Mouse (Mus musculus) forebrain, postnatal 0 days (tissue): ENCODE measurements around the gene Rab43. TPM values are rescaled to one million over a fixed set of nuclear protein-coding genes. Genes with fewer than 3 reads are reported as not detected.

ENCODE experiments used
- ATAC-seq: fragments of 200-750 bp; cut with Nextera tagmentation; 2 replicates; pipeline ENCODE4 v1.8.0; 2017; ENCODE audit warnings: mild to moderate bottlenecking, moderate library complexity
- DNase-seq: peaks from one replicate; pipeline ENCODE4 v3.0.0-alpha.2; 2015
- H3K27ac ChIP-seq: fragments of 300-500 bp; sonication (generic); 2 replicates; pipeline ENCODE4 v1.5.1; 2014; ENCODE audit warnings: low read depth, mild to moderate bottlenecking, antibody characterized with exemption, low read length, moderate library complexity, mixed read lengths
- H3K27me3 ChIP-seq: fragments of 300-500 bp; sonication (generic); 2 replicates; pipeline ENCODE4 v1.6.1; 2014; ENCODE audit warnings: mild to moderate bottlenecking, low read length, mixed read lengths; ENCODE audit not compliant: insufficient read depth
- H3K36me3 ChIP-seq: fragments of 300-500 bp; sonication (generic); 2 replicates; pipeline ENCODE4 v1.6.1; 2014; ENCODE audit warnings: mild to moderate bottlenecking, moderate library complexity; ENCODE audit not compliant: insufficient read depth
- H3K4me1 ChIP-seq: fragments of 300-500 bp; sonication (generic); 2 replicates; pipeline ENCODE4 v1.6.1; 2014; ENCODE audit warnings: antibody characterized with exemption; ENCODE audit not compliant: insufficient read depth
- H3K4me2 ChIP-seq: fragments of 300-500 bp; sonication (generic); 2 replicates; pipeline ENCODE4 v1.6.1; 2014; ENCODE audit warnings: low read depth, mild to moderate bottlenecking, moderate library complexity
- H3K4me3 ChIP-seq: fragments of 300-500 bp; sonication (generic); 2 replicates; pipeline ENCODE4 v1.5.1; 2014; ENCODE audit warnings: low read depth, low read length, mixed read lengths
- H3K9ac ChIP-seq: fragments of 300-500 bp; sonication (generic); 2 replicates; pipeline ENCODE4 v1.6.1; 2014; ENCODE audit warnings: mild to moderate bottlenecking
- H3K9me3 ChIP-seq: fragments of 300-500 bp; sonication (generic); 2 replicates; pipeline ENCODE4 v1.6.1; 2016; ENCODE audit warnings: low read length
- CTCF ChIP-seq: sonication (generic); IDR thresholded peaks from 2 replicates; pipeline ENCODE4 v1.5.1; 2016; ENCODE audit warnings: antibody characterized with exemption, control low read depth, low read depth
- WGBS: fragments of 180-500 bp; shearing (Covaris S2); extraction: QIAGEN DNeasy Blood & Tissue Kit; methylation state at CpG from one replicate; pipeline ENCODE4 v1.1.7; 2014; 5-methylcytosine and 5-hydroxymethylcytosine counted together
- polyA plus RNA-seq: library from polyadenylated mRNA; unstranded; fragments of >200 nt; fragmentation: Nextera tagmentation; extraction: Ambion mirVana; gene quantifications from 2 replicates; pipeline ENCODE4 v1.2.1, GENCODE M21; 2015
- total RNA-seq: library from RNA; depleted of rRNA; stranded (reverse); fragments of >200 nt; gene quantifications from 2 replicates; pipeline ENCODE4 v1.2.3, GENCODE M21; 2014

The Rab43 gene
- total and polyA plus RNA-seq, 2 experiments from 2014 or later: 9.3 to 24.3 TPM

DNA sequence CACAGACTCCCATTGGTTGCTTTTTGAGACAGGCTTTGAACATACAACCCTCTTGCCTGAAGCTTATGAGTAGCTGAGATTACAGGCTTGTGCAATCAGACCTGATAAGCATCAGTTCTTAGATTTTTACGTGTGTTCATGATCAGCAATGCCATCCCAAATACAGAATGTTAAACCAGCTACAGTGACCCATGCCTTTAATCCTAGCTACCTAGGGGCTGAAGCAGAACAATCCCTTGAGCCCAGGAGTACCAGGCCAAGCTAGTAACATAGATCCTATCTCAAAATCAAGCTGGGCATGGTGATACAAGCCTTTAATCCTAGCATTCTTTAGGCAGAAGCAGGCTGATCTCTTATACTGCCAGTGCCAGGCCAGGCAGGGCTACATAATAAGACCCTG is 7.9 kb downstream of the Rab43 start:
- no peak overlapping the region for H3K27ac ChIP-seq
- H3K27me3 ChIP-seq: no peaks in the 10 kb centered on the region
- no peak overlapping the region for H3K4me3 ChIP-seq
- DNase-seq (no peak), ATAC-seq (no peak)
- H3K36me3 ChIP-seq: peaks cover 4% of the 10 kb centered on the region; the same call in 1 of the 2 replicates
- no peak overlapping the region for H3K9ac ChIP-seq
- no peaks in the 10 kb centered on the region for H3K4me1 ChIP-seq
- H3K9me3 ChIP-seq: no peaks in the 10 kb centered on the region
- WGBS: 95% methylated on average over 1 of the region's 1 CpGs
- TF ChIP-seq CTCF: no peak
- no peak overlapping the region for H3K4me2 ChIP-seq

DNA sequence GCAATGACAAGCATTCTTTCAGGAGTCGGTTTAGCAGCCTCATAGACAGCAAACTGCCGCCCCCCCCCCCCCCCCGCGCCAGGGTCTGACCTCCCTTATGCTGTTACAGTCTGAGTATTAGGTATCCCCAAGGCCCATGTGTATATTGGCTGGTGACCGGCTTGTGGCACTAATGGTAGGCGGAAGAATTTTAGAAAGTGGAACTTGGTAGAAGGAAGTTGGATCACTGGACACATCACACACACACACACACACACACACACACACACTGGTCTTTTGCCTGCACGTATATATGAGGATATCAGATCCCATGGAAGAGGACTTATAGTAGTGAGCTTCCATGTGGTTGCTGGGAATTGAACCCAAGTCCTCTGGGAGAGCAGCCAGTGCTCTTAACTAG is 9.5 kb downstream of the Rab43 start:
- H3K4me1 ChIP-seq: no peaks in the 10 kb centered on the region
- H3K27me3 ChIP-seq: no peaks in the 10 kb centered on the region
- no peak for DNase-seq
- no peaks in the 10 kb centered on the region; the same call in 1 of the 2 replicates for H3K36me3 ChIP-seq
- no peak overlapping the region for H3K27ac ChIP-seq
- no peak for ATAC-seq
- H3K4me3 ChIP-seq: no peak overlapping the region
- no peak for TF ChIP-seq CTCF
- H3K9ac ChIP-seq: no peak overlapping the region
- no peak overlapping the region for H3K4me2 ChIP-seq
- no peaks in the 10 kb centered on the region for H3K9me3 ChIP-seq
- 84% methylated on average over 7 of the region's 7 CpGs for WGBS

DNA sequence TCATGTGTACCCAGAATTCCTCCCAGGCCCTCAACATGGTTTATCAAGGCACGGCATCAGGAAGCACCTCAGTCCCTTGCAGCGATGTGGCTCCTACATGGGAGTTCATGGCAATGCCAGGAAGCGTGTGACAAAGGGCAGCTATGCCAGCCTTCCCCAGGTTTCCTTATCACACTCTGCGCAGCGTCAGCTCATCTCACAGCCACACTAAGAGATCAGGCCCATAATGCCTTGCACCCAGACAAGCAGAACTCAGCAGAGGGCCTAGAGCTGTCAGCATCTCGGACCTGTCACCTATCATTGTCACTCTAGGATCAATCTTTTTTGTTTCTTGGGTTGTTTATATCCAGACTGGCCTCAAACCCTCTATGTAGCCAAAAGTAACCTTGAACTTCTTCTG is 12.4 kb downstream of the Rab43 start:
- DNase-seq: no peak
- no peak for ATAC-seq
- Histone ChIP-seq H3K27me3 (no peaks in the 10 kb centered on the region), H3K9me3 (no peaks in the 10 kb centered on the region), H3K36me3 (peaks cover 2% of the 10 kb centered on the region; the same call in 1 of the 2 replicates), H3K4me3 (no peak overlapping the region), H3K27ac (no peak overlapping the region), H3K4me2 (no peak overlapping the region), H3K4me1 (no peaks in the 10 kb centered on the region), H3K9ac (no peak overlapping the region)
- TF ChIP-seq CTCF: no peak
- 89% methylated on average over 6 of the region's 6 CpGs for WGBS

DNA sequence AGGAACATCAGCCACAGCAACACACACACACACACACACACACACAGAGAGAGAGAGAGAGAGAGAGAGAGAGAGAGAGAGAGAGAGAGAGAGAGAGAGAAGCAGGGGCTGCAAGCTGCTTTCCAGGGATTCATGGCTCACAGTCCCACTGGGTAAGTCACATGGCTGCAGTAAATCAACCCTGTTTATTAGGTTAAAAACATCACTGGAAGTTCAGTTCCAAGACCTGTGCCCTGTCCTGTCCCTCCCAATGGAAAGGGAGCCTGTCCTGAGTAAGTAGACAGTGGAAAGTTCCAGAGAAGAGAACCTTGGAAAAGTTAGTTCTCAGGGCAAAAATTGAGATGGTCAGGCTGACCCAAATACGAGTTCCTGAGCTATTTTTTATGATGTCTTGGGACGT is 14.6 kb downstream of the Rab43 start:
- H3K36me3 ChIP-seq: peaks cover 17% of the 10 kb centered on the region
- DNase-seq (no peak), ATAC-seq (no peak)
- H3K27me3 ChIP-seq: no peaks in the 10 kb centered on the region
- WGBS: 63% methylated on average over 2 of the region's 2 CpGs
- H3K9ac ChIP-seq: no peak overlapping the region
- no peaks in the 10 kb centered on the region for H3K4me1 ChIP-seq
- no peak overlapping the region for H3K4me3 ChIP-seq
- no peak for TF ChIP-seq CTCF
- no peaks in the 10 kb centered on the region for H3K9me3 ChIP-seq
- no peak overlapping the region for H3K4me2 ChIP-seq
- no peak overlapping the region for H3K27ac ChIP-seq

DNA sequence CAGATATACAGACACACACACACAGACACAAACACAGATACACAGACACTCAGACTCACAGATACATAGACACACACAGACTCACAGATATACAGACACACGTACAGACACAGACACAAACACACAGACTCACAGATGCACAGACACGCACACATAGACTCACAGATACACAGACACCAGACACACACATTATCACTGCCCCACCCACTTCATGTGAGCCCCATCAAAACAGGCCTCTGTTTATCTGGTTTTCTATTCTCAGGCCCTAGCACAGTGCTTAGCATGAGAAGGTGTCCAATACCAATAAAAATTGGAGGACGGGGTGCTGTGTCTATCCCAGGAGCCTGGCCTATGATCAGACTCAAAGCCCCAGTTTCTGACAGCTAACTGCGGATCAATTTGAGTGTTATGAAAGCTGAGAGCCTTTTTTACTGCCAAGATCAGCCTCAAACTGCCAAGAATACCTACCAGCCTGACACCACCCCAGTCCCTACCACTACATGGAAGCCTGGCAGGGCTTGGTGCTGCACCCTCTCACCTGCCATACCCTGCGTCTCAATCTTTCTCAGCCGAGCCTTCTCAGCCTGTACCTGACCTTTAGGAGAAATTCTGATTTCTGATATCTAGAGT is 15.6 kb downstream of the Rab43 start:
- ATAC-seq (no peak), DNase-seq (no peak)
- Histone ChIP-seq H3K4me3 (no peak overlapping the region), H3K27ac (no peak overlapping the region), H3K27me3 (no peaks in the 10 kb centered on the region), H3K4me2 (no peak overlapping the region), H3K4me1 (no peaks in the 10 kb centered on the region), H3K9me3 (no peaks in the 10 kb centered on the region), H3K36me3 (peaks cover 23% of the 10 kb centered on the region), H3K9ac (no peak overlapping the region)
- WGBS: 84% methylated on average over 6 of the region's 6 CpGs
- no peak for TF ChIP-seq CTCF

DNA sequence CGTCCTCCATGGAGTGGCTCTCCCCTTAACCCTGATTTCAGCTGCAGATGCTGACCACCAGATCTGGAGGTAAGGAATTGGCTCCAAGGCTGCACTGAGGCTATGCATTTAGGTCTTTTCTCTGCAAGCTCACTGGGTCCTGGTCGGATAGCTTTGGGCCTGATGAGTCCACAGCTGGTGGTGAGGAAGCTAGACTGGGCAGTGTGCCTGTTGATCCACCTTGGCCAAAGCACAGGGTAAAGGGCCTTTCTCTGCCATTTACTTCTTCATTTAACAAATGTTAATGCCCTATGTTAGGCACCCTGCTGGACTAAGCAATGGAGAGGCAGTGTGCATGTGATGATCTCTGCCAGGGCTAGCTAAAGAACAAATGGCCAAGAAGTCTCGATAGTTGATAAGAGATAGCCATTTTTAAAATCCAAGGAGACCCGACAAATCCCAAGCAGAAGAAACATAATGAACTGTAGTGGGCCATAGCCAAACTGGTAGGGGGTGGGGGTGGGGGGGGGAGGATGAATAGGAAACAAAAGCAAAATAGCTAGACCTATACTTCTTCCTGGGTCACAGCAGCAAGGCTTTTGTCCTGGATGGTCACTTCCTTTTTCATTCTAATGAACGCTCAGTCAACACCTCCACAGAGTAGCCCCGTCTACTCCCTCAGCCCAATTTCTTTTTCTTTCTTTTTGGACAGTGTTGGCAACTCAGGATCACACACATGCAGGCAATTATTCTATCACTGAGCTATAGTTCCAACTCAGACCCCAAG is 16.4 kb downstream of the Rab43 start:
- Histone ChIP-seq H3K4me3 (no peak overlapping the region), H3K27me3 (no peaks in the 10 kb centered on the region), H3K4me1 (no peaks in the 10 kb centered on the region), H3K27ac (no peak overlapping the region), H3K9me3 (no peaks in the 10 kb centered on the region), H3K36me3 (peaks cover 29% of the 10 kb centered on the region), H3K4me2 (no peak overlapping the region), H3K9ac (no peak overlapping the region)
- DNase-seq (no peak), ATAC-seq (no peak)
- no peak for TF ChIP-seq CTCF
- 61% methylated on average over 6 of the region's 6 CpGs for whole genome bisulfite sequencing

DNA sequence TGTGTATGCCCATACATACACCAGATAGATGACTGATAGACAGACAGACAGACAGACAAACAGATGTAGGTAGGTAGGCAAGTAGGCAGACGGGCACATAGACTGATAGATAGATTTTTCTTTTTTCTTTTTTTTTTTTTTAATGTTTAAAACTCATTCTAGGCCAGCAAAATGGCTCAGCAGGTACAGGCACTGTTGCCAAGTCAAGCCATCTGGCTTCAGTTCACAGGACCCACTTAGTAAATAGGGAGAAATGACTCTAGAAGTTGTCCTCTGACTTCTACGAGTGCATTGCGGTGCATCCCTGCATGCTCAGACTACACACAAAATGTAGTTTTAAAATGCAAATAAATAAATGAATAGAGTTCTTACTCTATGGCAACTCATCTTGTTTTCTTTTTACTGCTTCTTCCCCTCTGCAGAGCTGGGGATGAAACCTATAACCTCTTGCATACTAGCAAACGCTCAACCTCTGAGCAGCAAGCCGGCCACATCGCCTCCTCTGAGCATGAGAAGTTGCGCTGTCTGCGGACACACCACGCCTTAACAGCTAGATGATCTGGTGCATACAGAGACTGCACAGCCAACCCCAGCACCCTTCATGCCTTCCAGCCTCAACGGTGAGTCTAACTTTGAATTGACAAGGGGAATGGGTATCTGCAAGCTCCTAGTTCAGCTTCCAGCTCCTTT is 18.0 kb downstream of the Rab43 start:
- no peak overlapping the region for H3K27ac ChIP-seq
- H3K4me2 ChIP-seq: no peak overlapping the region
- no peak for DNase-seq
- ATAC-seq: no peak
- peaks cover 29% of the 10 kb centered on the region for H3K36me3 ChIP-seq
- no peaks in the 10 kb centered on the region for H3K4me1 ChIP-seq
- H3K4me3 ChIP-seq: no peak overlapping the region
- no peaks in the 10 kb centered on the region for H3K9me3 ChIP-seq
- no peak for TF ChIP-seq CTCF
- WGBS: 94% methylated on average over 10 of the region's 10 CpGs
- no peaks in the 10 kb centered on the region for H3K27me3 ChIP-seq
- no peak overlapping the region for H3K9ac ChIP-seq
